8 mouse cellular contexts compared by ENCODE assay signal in genomic region chr17:48039232-48039866, GRCm38 (mm10). TPM values are rescaled to one million over a fixed set of nuclear protein-coding genes. Genes with fewer than 3 reads are reported as not detected.
A peak's percentile ranks its signal among the peaks of the same experiment; 100 is the strongest.
DNase-seq lines count a peak whose midpoint lies in the region; ATAC-seq and TF ChIP-seq lines count a peak whose summit lies in the region.

No protein-coding gene starts in this region.

- peak; percentile 75 for ATAC-seq in embryonic facial prominence, embryonic 12.5 days (ENCODE audit: insufficient number of reproducible peaks, insufficient read depth, low FRiP score, low TSS enrichment)
- peak; percentile 86 for ATAC-seq in lung, embryonic 16.5 days (ENCODE audit: low read depth)

- no peaks in the 10 kb centered on the region for H3K9me3 ChIP-seq in embryonic facial prominence, embryonic 12.5 days
- no peaks in the 10 kb centered on the region for H3K9me3 ChIP-seq in heart, embryonic 10.5 days
- H3K9me3 ChIP-seq in lung, embryonic 16.5 days (ENCODE audit: control insufficient read depth, low read length) = no peaks in the 10 kb centered on the region

- peak overlapping the region; percentile 41 for H3K4me2 ChIP-seq in embryonic facial prominence, embryonic 12.5 days (replicated peaks)
- peak overlapping the region; percentile 59 for H3K4me2 ChIP-seq in lung, embryonic 16.5 days (ENCODE audit: low read depth, low read length)

- DNase-seq in T-cell, adult 2 months (ENCODE audit: low spot score) = peak; percentile 80
- DNase-seq in heart, embryonic 10.5 days (ENCODE audit: low spot score) = peak; percentile 94
- peak; percentile 71 for DNase-seq in kidney, adult 2 months
- peak; percentile 65 for DNase-seq in ovary, postnatal 36 days (ENCODE audit: low spot score)
- DNase-seq in yolk sac, embryonic 10.5 days (ENCODE audit: low spot score) = peak; percentile 85
- DNase-seq in c-Kit-positive CD71-positive TER-119-positive erythroid progenitor cells, embryonic 14.5 days (ENCODE audit: low spot score) = no peak

- TF ChIP-seq POLR2A in kidney, adult 2 months (IDR thresholded peaks at IDR 0.05; ENCODE audit: low read depth, low read length) = no peak

- no peak for TF ChIP-seq CTCF in kidney, adult 2 months (conservative IDR thresholded peaks at IDR 0.05; ENCODE audit: insufficient read depth, insufficient read length, low read depth, low read length)

- no peak overlapping the region for H3K9ac ChIP-seq in embryonic facial prominence, embryonic 12.5 days
- H3K9ac ChIP-seq in lung, embryonic 16.5 days (ENCODE audit: low read length) = peak overlapping the region; percentile 54

- peaks cover 28% of the 10 kb centered on the region for H3K4me1 ChIP-seq in embryonic facial prominence, embryonic 12.5 days
- H3K4me1 ChIP-seq in heart, embryonic 10.5 days = peaks cover 37% of the 10 kb centered on the region
- H3K4me1 ChIP-seq in kidney, adult 2 months (ENCODE audit: control insufficient read depth, insufficient read depth, low read length) = no peaks in the 10 kb centered on the region; the same call in 1 of the 2 replicates
- peaks cover 22% of the 10 kb centered on the region for H3K4me1 ChIP-seq in lung, embryonic 16.5 days (replicated peaks; ENCODE audit: control insufficient read depth, insufficient read depth, low read length)

- no peaks in the 10 kb centered on the region for H3K27me3 ChIP-seq in embryonic facial prominence, embryonic 12.5 days
- no peaks in the 10 kb centered on the region for H3K27me3 ChIP-seq in heart, embryonic 10.5 days (ENCODE audit: insufficient read depth, poor library complexity, severe bottlenecking)
- H3K27me3 ChIP-seq in kidney, adult 2 months (replicated peaks; ENCODE audit: control insufficient read depth, insufficient read depth, low read length) = no peaks in the 10 kb centered on the region
- H3K27me3 ChIP-seq in lung, embryonic 16.5 days (ENCODE audit: control insufficient read depth, insufficient read depth, low read depth, low read length) = 0 out of 2 replicates have a peak, but pooled peaks cover 2% of the 10 kb centered on the region

- 0 out of 2 replicates have a peak overlapping the region, but pooled peaks have one; percentile 6 for H3K4me3 ChIP-seq in embryonic facial prominence, embryonic 12.5 days
- H3K4me3 ChIP-seq in heart, embryonic 10.5 days = peak overlapping the region; percentile 42
- H3K4me3 ChIP-seq in kidney, adult 2 months (ENCODE audit: insufficient read depth, low read depth, low read length) = peak overlapping the region; percentile 23; the same call in 1 of the 2 replicates
- peak overlapping the region; percentile 33 for H3K4me3 ChIP-seq in lung, embryonic 16.5 days (ENCODE audit: low read length)

- peak overlapping the region; percentile 58; the same call in 1 of the 2 replicates for H3K27ac ChIP-seq in embryonic facial prominence, embryonic 12.5 days
- H3K27ac ChIP-seq in heart, embryonic 10.5 days = peak overlapping the region; percentile 62
- H3K27ac ChIP-seq in kidney, adult 2 months (ENCODE audit: insufficient read depth, low read depth, low read length) = no peak overlapping the region; the same call in 1 of the 2 replicates
- H3K27ac ChIP-seq in lung, embryonic 16.5 days (ENCODE audit: low read length) = peak overlapping the region; percentile 74

- 10% methylated on average over 14 of the region's 14 CpGs for WGBS in embryonic facial prominence, embryonic 12.5 days
- WGBS in heart, embryonic 10.5 days = 9% methylated on average over 14 of the region's 14 CpGs
- 18% methylated on average over 14 of the region's 14 CpGs for WGBS in kidney, adult 2 months
- whole genome bisulfite sequencing in lung, embryonic 16.5 days = 12% methylated on average over 14 of the region's 14 CpGs

- no peaks in the 10 kb centered on the region for H3K36me3 ChIP-seq in embryonic facial prominence, embryonic 12.5 days
- H3K36me3 ChIP-seq in heart, embryonic 10.5 days = no peaks in the 10 kb centered on the region
- no peaks in the 10 kb centered on the region for H3K36me3 ChIP-seq in kidney, adult 2 months (ENCODE audit: control insufficient read depth, insufficient read depth, low read length)
- H3K36me3 ChIP-seq in lung, embryonic 16.5 days (ENCODE audit: control insufficient read depth, insufficient read depth, low read length) = no peaks in the 10 kb centered on the region

RNA-seq across cellular contexts. Expression of gene 1700122O11Rik, which starts 1.3 kb away (rescaled TPM):
- polyA plus RNA-seq in embryonic facial prominence, embryonic 12.5 days (2016; fragmentation: Nextera tagmentation; extraction: Ambion mirVana) = not detected in 2 replicates
- not detected in 2 replicates for polyA plus RNA-seq in heart, embryonic 10.5 days (2016; fragmentation: Nextera tagmentation; extraction: Ambion mirVana)
- polyA plus RNA-seq in kidney, adult 2 months (2012; rRNA removed) = not detected in 2 replicates
- polyA plus RNA-seq in lung, embryonic 16.5 days (2015; fragmentation: Nextera tagmentation; extraction: Ambion mirVana) = not detected in 2 replicates

RNA-seq across cellular contexts. Expression of gene 1700067P10Rik, which starts 49.8 kb away (rescaled TPM):
- polyA plus RNA-seq in embryonic facial prominence, embryonic 12.5 days (2016; fragmentation: Nextera tagmentation; extraction: Ambion mirVana) = not detected in 2 replicates
- polyA plus RNA-seq in heart, embryonic 10.5 days (2016; fragmentation: Nextera tagmentation; extraction: Ambion mirVana) = not detected in 2 replicates
- not detected in 2 replicates for polyA plus RNA-seq in kidney, adult 2 months (2012; rRNA removed)
- not detected in 2 replicates for polyA plus RNA-seq in lung, embryonic 16.5 days (2015; fragmentation: Nextera tagmentation; extraction: Ambion mirVana)
